Mouse (Mus musculus): ENCODE results near the gene Olfr869.

The Olfr869 gene

GRCm38 (mm10) chr9:20128709-20129108 lies at the start of gene Olfr869:
Gene Olfr869 (plus strand): TSS chr9:20129009.
- DNase-seq = no peak

DNA sequence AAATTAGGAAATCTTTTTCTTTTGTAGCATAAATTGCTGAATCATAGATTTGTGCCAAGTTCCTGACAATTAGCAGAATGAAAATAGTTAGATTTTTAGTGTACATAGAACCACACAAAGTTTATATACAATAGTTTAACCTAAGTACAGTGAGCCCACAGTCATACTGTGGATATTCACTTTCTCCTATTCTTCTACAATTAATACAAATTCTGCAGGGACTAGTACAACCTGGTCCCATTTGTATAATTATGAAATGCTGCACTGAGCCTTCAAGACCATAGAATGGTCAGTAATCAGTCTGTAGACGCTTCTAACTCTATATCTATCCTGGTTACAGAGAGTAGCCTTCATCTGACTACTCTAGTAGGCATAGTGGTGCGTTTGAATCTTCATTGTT lies 30.5 kb upstream of the Olfr869 start, which contains the start of gene Olfr868:
Gene Olfr868 (plus strand): TSS at position 301 of the 400 bp plus-strand sequence.
- no peak for DNase-seq

DNA sequence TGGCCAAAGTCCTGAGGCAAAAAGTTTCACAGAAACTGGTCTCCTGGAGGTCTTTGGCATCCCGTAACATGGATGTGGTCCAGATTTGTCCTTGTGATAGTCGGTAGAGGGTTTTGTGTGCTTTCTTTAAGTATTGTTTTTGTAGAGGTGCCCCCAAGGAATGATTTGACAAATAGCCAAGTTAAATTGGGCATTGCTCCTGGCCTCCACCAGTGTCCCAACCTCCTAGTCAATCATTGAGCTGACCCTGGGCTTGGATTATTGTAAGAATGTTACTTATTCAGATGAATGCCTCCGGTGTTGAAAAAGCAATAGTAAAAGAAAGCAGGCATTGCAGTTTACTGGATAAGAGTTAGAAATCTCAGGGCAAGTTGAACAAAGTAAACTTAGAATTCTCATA lies 20.9 kb downstream of the Olfr869 start:
- no peak for DNase-seq

- DNase-seq = no peak
Observed at GRCm38 (mm10) chr9:20173957-20174356, 45.1 kb downstream of the Olfr869 start, which contains the start of gene Olfr870. Gene Olfr870 (minus strand): TSS chr9:20174057.

DNA sequence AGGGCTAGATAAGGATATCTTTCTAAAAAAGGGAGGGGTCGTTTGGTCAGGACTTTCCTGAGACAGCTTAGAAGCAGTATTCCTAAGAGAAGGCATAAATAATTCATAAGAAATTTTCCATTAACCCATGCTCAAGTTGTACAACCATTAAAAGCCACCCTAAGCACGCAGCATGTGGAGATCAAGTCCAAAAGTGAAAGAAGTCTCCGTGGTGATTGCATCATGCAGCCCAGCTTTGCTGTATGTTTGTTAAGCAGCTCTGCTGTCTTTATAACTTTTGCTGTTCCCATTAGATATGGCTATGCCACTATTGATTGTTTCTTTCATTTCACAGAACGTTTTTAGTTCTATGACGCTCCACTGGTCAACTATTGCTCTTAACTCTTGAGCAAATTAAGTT lies 50.7 kb downstream of the Olfr869 start:
- no peak for DNase-seq

Data from layer of hippocampus, adult 9-11 months (tissue).